Mouse (Mus musculus) brain, embryonic 14.5 days (tissue): ENCODE measurements around the gene Mllt10.

Source experiments
- CTCF ChIP-seq: fragments of 200-500 bp; IDR thresholded peaks from 2 replicates; pipeline ENCODE4 v1.5.1; 2012; ENCODE audit warnings: inconsistent platforms, mild to moderate bottlenecking, moderate library complexity, borderline replicate concordance; ENCODE audit not compliant: insufficient read depth, insufficient read length; ENCODE audit errors: extremely low read depth
- POLR2A ChIP-seq: fragments of 200-500 bp; IDR thresholded peaks from 2 replicates; pipeline ENCODE4 v1.6.1; 2012; ENCODE audit warnings: mild to moderate bottlenecking, inconsistent platforms, borderline replicate concordance; ENCODE audit not compliant: poor library complexity, insufficient read depth, insufficient read length, severe bottlenecking; ENCODE audit errors: extremely low read depth

DNA sequence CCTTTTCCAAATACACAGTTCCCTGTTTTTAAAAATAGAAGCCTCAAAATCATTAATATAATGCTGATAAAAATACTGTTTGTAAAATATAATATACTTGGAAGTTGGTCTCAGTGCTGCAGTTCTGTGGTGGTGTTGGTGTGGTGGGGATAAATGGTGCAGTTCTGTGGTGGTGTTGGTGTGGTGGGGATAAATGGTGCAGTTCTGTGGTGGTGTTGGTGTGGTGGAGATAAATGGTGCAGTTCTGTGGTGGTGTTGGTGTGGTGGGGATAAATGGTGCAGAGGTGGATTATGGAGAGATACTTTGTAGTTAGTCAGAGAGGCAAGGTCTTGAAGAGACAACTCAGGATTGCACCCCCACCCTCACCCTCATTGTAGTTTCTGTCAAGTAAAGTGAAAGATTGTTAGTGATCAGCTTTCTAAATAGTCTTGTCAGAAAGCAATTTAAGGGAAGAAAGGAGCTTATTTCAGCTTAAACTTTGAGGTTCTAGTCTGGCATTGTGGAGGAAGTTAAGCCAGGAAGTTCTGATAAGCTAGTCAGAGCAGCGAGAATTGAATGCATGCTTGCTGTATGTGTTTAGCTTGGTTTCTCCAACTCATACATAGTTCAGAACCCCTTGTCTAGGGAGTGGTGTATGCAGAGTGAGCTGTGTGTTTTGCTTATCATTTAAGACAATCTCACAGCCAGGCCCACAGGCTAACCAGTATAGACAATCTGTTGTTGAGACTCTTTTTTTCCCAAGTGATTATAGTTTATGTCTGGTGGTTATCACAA lies 114.3 kb downstream of the Mllt10 start:
- TF ChIP-seq CTCF: no peak
- TF ChIP-seq POLR2A: no peak
